In the genomic region with DNA sequence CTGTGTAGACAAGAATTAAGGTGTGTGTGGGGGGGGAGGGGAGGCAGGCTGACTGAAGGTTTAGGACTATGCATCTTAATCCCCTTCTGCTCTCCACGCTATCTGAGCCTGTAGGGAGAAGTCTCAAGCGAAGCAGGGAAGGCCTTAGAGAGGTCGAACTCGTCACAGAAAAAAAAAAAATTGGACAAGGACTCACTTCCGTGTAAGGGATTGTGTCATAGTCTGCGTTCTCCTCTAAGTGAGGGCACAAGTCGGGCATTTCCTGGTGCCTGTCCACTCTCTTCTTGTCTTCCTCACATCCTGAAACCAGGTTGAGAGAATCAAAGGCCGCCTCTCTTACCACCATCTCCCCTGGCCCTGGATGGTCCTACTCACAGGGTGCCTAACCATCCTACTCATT, we compare ENCODE assay signal across 29 mouse cellular contexts. TPM values are rescaled to one million over a fixed set of nuclear protein-coding genes. Genes with fewer than 3 reads are reported as not detected.
"Had no signal": no experiment of that assay in that cellular context is flagged by ENCODE, and none has a peak within 500 bp of the region (broad histone marks: within the 10 kb centered on the region; RNA-seq: fewer than 3 reads in every experiment).

No protein-coding gene starts in this region.

- H3K27me3 ChIP-seq: kidney, embryonic 15.5 days; limb, embryonic 13.5 days; liver, embryonic 15.5 days; midbrain, embryonic 13.5 days; neural tube, embryonic 12.5 days; neural tube, embryonic 15.5 days had no signal

- ATAC-seq: inflammation-experienced regulatory T-cells, adult 6 months; midbrain, embryonic 13.5 days; midbrain, embryonic 16.5 days had no signal

- H3K9me3 ChIP-seq: kidney, embryonic 15.5 days; limb, embryonic 10.5 days; limb, embryonic 13.5 days; liver, embryonic 15.5 days; megakaryocyte, embryonic 14.5 days; midbrain, embryonic 10.5 days; midbrain, embryonic 13.5 days; neural tube, embryonic 12.5 days; neural tube, embryonic 15.5 days had no signal

- DNase-seq: kidney, adult 11 months; kidney, adult 8-10 months; kidney, postnatal 10 days; kidney, postnatal 36 days; liver; lung, adult 2 months; lung, postnatal 36 days; right cerebral cortex, adult 18-20 months; right cerebral cortex, postnatal 14 days; right cerebral cortex, postnatal 4 days; thymus, adult 2 months; thymus, postnatal 25 days had no signal

- H3K36me3 ChIP-seq: kidney, embryonic 15.5 days; limb, embryonic 10.5 days; limb, embryonic 13.5 days; liver, embryonic 15.5 days; midbrain, embryonic 10.5 days; midbrain, embryonic 13.5 days; neural tube, embryonic 12.5 days; neural tube, embryonic 15.5 days had no signal

- H3K4me2 ChIP-seq: kidney, embryonic 15.5 days; limb, embryonic 13.5 days; liver, embryonic 15.5 days; midbrain, embryonic 13.5 days; neural tube, embryonic 12.5 days; neural tube, embryonic 15.5 days had no signal

- H3K9ac ChIP-seq: kidney, embryonic 15.5 days; limb, embryonic 13.5 days; liver, embryonic 15.5 days; midbrain, embryonic 13.5 days; neural tube, embryonic 12.5 days; neural tube, embryonic 15.5 days had no signal

- H3K4me3 ChIP-seq: kidney, embryonic 15.5 days; limb, embryonic 10.5 days; limb, embryonic 13.5 days; liver, embryonic 15.5 days; megakaryocyte, embryonic 14.5 days; midbrain, embryonic 10.5 days; midbrain, embryonic 13.5 days; neural tube, embryonic 12.5 days; neural tube, embryonic 15.5 days had no signal

- H3K4me1 ChIP-seq: kidney, embryonic 15.5 days; limb, embryonic 10.5 days; limb, embryonic 13.5 days; liver, embryonic 15.5 days; midbrain, embryonic 10.5 days; midbrain, embryonic 13.5 days; neural tube, embryonic 12.5 days; neural tube, embryonic 15.5 days had no signal

- H3K27ac ChIP-seq: kidney, embryonic 15.5 days; limb, embryonic 10.5 days; limb, embryonic 13.5 days; liver, embryonic 15.5 days; midbrain, embryonic 10.5 days; midbrain, embryonic 13.5 days; neural tube, embryonic 12.5 days; neural tube, embryonic 15.5 days; stomach, postnatal 0 days had no signal

RNA-seq across cellular contexts. Expression of a gene that starts 15.7 kb away (rescaled TPM):
- total RNA-seq: layer of hippocampus, adult 18-20 months; layer of hippocampus, postnatal 25 days; left cerebral cortex, adult 18-20 months; left cerebral cortex, postnatal 25 days had no signal
- polyA plus RNA-seq: limb, embryonic 10.5 days; midbrain, embryonic 10.5 days; midbrain, embryonic 13.5 days; midbrain, embryonic 16.5 days; neural tube, embryonic 12.5 days had no signal

RNA-seq across cellular contexts. Expression of a gene that starts 29.9 kb away (rescaled TPM):
- total RNA-seq: left cerebral cortex, adult 18-20 months; left cerebral cortex, postnatal 25 days had no signal
- polyA plus RNA-seq: limb, embryonic 10.5 days; midbrain, embryonic 10.5 days; midbrain, embryonic 13.5 days; neural tube, embryonic 12.5 days; stomach, embryonic 14.5 days had no signal
